Mouse (Mus musculus) heart, embryonic 12.5 days (tissue): ENCODE measurements at regions not wholly inside any gene's neighbourhood (a gene's known extent, or its start where the extent isn't known, plus 50 kb on each side); places are given as distances from the start of the nearest gene placed in this dataset.

Experiments used
- ATAC-seq: fragments of 200-750 bp; cut with Nextera tagmentation; 2 replicates; pipeline ENCODE4 v1.8.0; 2017; ENCODE audit warnings: moderate TSS enrichment, moderate library complexity; ENCODE audit not compliant: insufficient number of reproducible peaks, low FRiP score
- H3K27ac ChIP-seq: fragments of 300-500 bp; sonication (generic); 2 replicates; pipeline ENCODE4 v1.5.1; 2016; ENCODE audit warnings: mild to moderate bottlenecking, moderate library complexity; ENCODE audit not compliant: poor library complexity, severe bottlenecking
- H3K27me3 ChIP-seq: fragments of 300-500 bp; sonication (generic); replicated peaks from 2 replicates; pipeline ENCODE4 v1.6.1; 2016; ENCODE audit warnings: mild to moderate bottlenecking, moderate library complexity
- H3K36me3 ChIP-seq: fragments of 300-500 bp; sonication (generic); 2 replicates; pipeline ENCODE4 v1.6.1; 2016; ENCODE audit warnings: mild to moderate bottlenecking, moderate library complexity
- H3K4me1 ChIP-seq: fragments of 300-500 bp; sonication (generic); replicated peaks from 2 replicates; pipeline ENCODE4 v1.6.1; 2016; ENCODE audit warnings: mild to moderate bottlenecking
- H3K4me2 ChIP-seq: fragments of 300-500 bp; sonication (generic); 2 replicates; pipeline ENCODE4 v1.6.1; 2016; ENCODE audit warnings: mild to moderate bottlenecking, moderate library complexity
- H3K4me3 ChIP-seq: fragments of 300-500 bp; sonication (generic); 2 replicates; pipeline ENCODE4 v1.5.1; 2016; ENCODE audit warnings: mild to moderate bottlenecking
- H3K9ac ChIP-seq: fragments of 300-500 bp; sonication (generic); 2 replicates; pipeline ENCODE4 v1.6.1; 2016; ENCODE audit warnings: mild to moderate bottlenecking, moderate library complexity
- H3K9me3 ChIP-seq: fragments of 300-500 bp; sonication (generic); replicated peaks from 2 replicates; pipeline ENCODE4 v1.6.1; 2016; ENCODE audit warnings: mild to moderate bottlenecking, moderate library complexity
- WGBS: fragments of 180-500 bp; shearing (Covaris S2); methylation state at CpG from one replicate; pipeline ENCODE4 v1.1.7; 2016; 5-methylcytosine and 5-hydroxymethylcytosine counted together

DNA sequence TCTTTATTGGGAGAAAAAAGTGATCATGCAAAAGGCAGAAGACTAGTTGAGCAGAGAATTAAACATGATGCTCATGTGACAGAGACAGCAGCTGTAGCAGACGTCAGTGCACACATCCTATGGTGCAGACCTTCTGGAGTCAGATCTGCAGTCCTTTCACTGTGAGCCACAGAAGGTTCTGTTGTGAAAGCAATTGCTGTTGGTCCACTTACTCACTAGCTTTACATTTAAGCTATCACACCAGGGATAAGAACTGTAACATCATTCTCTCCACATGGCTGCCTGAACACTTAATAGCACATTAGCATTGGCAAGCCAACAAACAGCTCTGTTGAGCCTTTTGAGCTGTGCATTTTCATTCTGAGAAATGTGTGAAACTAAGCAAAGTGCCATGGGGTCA, 1509.7 kb upstream of the Flrt2 start:
- Histone ChIP-seq H3K4me1 (no peaks in the 10 kb centered on the region), H3K4me2 (no peak overlapping the region), H3K27me3 (no peaks in the 10 kb centered on the region), H3K9ac (no peak overlapping the region), H3K9me3 (no peaks in the 10 kb centered on the region), H3K4me3 (no peak overlapping the region), H3K36me3 (no peaks in the 10 kb centered on the region), H3K27ac (no peak overlapping the region)
- 47% methylated on average over 1 of the region's 1 CpGs for WGBS
- ATAC-seq: no peak

DNA sequence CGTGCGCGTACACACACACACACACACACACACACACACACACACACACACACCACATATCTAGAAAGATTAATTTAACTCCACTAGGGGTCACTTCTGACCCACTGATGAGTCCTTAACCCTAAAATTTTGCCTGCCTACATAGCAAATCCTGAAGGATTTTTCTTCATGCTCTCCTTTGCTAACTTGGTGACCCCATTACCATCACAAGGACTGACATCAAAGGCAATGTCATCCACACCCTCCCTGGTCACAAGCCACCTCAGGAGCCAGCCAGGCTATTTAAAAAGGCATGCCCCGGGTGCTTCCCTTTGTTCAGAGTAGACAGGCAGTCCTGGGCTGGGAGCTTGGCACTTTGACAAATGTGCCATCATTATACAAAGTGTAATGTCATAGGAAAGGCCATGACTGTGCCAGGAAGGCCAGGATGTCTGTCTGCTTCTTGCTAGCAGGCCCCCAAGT, 1501.4 kb upstream of the Flrt2 start:
- 73% methylated on average over 4 of the region's 4 CpGs for WGBS
- 0 out of 2 replicates have a peak, but pooled peaks cover 4% of the 10 kb centered on the region for H3K4me1 ChIP-seq
- no peak overlapping the region for H3K27ac ChIP-seq
- H3K4me2 ChIP-seq: no peak overlapping the region
- H3K9me3 ChIP-seq: no peaks in the 10 kb centered on the region
- no peak overlapping the region for H3K9ac ChIP-seq
- no peak overlapping the region for H3K4me3 ChIP-seq
- no peaks in the 10 kb centered on the region for H3K36me3 ChIP-seq
- ATAC-seq: peak; percentile 68
- no peaks in the 10 kb centered on the region for H3K27me3 ChIP-seq

DNA sequence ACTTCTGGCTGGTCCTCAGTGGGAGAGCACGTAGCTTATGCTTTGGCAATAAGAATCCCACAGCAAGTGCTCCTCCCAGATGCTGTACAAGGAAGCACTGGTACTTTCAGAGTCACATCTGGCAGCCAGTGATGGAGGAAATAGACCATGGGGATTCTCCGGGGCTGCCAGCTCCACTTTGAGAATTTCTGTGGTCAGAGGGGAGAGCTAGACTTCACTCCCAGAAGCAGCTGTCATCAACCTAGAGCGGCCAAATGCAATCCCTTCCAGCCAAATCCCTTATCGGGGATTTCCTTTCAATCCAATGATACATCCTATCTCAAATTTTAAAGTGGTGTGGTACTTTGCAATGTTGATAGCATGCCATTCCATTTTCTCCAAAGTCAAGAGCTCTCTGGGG, 1474.1 kb upstream of the Flrt2 start:
- peaks cover 3% of the 10 kb centered on the region; the same call in 1 of the 2 replicates for H3K4me1 ChIP-seq
- H3K9me3 ChIP-seq: no peaks in the 10 kb centered on the region
- H3K27me3 ChIP-seq: no peaks in the 10 kb centered on the region
- no peaks in the 10 kb centered on the region for H3K36me3 ChIP-seq
- WGBS: 35% methylated on average over 4 of the region's 4 CpGs
- no peak for ATAC-seq
- H3K27ac ChIP-seq: peak overlapping the region; percentile 38; the same call in 1 of the 2 replicates
- no peak overlapping the region for H3K4me2 ChIP-seq
- H3K9ac ChIP-seq: no peak overlapping the region
- H3K4me3 ChIP-seq: no peak overlapping the region

DNA sequence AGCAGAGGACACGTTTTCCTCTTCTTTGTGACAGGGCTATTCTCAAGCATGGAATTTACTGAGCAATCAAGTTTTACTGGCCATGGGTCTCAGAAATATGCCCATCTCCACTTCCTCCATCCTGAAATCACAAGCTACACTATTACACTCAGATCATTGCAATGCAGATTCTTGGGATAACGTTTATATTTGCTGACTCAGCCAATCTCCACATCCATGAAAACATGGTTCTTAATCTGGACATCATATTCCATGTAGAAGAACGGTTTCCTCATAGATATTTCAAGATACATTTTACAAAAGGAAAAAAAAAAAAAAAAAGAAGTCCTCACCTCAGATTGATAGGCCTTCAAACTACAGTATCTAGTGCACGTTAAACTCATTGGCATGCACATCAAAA, 1462.1 kb upstream of the Flrt2 start:
- no peaks in the 10 kb centered on the region for H3K9me3 ChIP-seq
- no peaks in the 10 kb centered on the region for H3K4me1 ChIP-seq
- H3K4me3 ChIP-seq: no peak overlapping the region
- ATAC-seq: no peak
- H3K36me3 ChIP-seq: no peaks in the 10 kb centered on the region
- no peak overlapping the region for H3K4me2 ChIP-seq
- no peak overlapping the region for H3K9ac ChIP-seq
- H3K27me3 ChIP-seq: no peaks in the 10 kb centered on the region
- H3K27ac ChIP-seq: no peak overlapping the region
- 81% methylated on average over 4 of the region's 4 CpGs for WGBS

DNA sequence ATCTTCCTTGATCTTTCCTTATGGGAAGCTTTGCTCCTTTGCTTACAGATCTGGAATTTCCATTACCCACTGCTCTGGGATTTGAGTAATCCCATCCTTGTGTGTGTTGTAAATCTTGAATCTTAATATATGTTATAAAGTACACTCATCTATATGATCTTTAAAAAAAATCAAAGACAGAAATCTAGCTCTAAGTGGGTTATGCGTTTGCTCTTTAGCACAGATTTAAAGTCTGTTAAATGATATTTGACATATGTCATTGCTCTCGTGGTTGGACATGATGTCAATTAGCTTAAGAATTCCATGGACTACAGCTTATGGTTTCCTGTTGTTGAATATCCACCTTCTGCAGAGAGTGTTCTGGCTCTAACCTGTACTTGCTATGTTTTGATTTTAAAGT, 1446.7 kb upstream of the Flrt2 start:
- H3K27ac ChIP-seq: no peak overlapping the region
- H3K4me1 ChIP-seq: no peaks in the 10 kb centered on the region
- H3K4me3 ChIP-seq: no peak overlapping the region
- 66% methylated on average over 2 of the region's 2 CpGs for WGBS
- H3K36me3 ChIP-seq: no peaks in the 10 kb centered on the region
- no peak overlapping the region for H3K9ac ChIP-seq
- H3K27me3 ChIP-seq: no peaks in the 10 kb centered on the region
- no peak overlapping the region for H3K4me2 ChIP-seq
- no peak for ATAC-seq
- no peaks in the 10 kb centered on the region for H3K9me3 ChIP-seq

DNA sequence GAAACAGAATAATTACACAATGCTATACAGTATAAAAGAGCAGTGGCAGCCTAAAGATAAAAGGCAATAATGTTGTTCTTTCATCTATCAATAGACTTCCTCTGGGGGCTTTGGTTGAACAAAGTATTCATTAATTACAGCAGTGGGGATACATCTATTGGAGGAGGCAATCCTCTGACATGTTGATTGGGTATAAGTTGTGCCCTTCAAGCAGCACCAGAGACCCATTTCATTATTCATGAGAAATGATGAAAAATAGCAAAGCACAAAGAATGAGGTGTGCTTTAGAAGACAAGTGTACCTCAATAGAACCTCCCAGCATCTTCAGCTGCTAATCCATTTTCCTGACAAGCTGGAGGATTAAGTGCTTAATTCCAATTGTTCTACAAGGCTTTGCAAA, 1444.7 kb upstream of the Flrt2 start:
- Histone ChIP-seq H3K9ac (no peak overlapping the region), H3K27me3 (no peaks in the 10 kb centered on the region), H3K4me2 (no peak overlapping the region), H3K4me3 (no peak overlapping the region), H3K9me3 (no peaks in the 10 kb centered on the region), H3K27ac (no peak overlapping the region), H3K4me1 (no peaks in the 10 kb centered on the region), H3K36me3 (no peaks in the 10 kb centered on the region)
- ATAC-seq: no peak

DNA sequence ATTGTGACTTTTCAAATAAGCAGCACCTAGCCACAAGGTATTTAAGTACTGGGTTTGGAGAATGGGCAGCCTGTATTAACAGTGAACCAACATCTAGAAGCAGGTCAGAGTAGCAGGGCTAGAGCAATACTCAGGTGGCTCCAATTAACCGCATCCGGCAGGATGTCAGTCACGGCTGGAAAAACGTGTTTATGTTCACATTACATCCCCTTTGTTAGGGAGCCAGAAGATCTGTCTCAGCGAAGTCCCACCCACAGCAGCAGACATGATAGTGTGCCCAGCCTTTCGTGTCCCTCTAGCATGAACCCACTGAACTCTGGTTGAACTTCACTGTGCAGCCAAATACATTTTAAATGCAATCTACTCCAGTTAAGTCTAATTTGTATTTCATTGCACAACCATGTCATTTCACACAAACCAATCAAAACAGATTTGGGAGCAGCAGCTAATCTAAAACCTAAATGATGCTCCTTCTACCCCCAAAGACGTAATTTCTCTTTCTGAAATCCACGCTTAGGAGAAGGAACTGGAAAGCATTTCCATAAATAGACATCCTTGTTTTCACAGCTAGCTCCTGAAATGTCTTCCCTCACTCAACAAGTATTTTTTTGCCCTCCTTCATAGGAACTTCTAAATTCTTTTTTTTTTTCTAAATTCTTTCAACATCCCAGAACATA, 1438.9 kb upstream of the Flrt2 start:
- Histone ChIP-seq H3K4me2 (no peak overlapping the region), H3K4me1 (peaks cover 5% of the 10 kb centered on the region; the same call in 1 of the 2 replicates), H3K27ac (no peak overlapping the region), H3K4me3 (no peak overlapping the region), H3K9me3 (no peaks in the 10 kb centered on the region), H3K27me3 (no peaks in the 10 kb centered on the region), H3K9ac (no peak overlapping the region), H3K36me3 (no peaks in the 10 kb centered on the region)
- 36% methylated on average over 8 of the region's 8 CpGs for whole genome bisulfite sequencing
- ATAC-seq: no peak

DNA sequence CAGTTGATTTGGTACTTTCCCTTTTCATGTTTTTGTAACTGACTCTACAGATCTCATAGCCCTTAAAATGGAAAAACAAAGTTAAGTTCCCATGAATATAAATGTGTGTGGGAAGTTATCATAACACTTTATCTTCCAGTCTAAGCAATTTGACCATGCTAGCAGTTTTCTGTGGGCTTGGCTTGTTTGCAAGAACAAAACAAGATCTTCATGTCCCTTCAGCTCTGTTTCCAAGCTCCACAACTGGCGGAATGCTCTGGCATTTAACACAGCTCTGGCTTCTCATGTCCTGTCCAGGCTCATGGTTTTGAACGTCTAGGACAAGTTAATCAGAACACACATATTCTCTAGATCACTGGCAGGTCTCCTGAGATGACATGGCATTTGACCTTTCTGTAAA, 1411.1 kb upstream of the Flrt2 start:
- H3K27me3 ChIP-seq: no peaks in the 10 kb centered on the region
- H3K9me3 ChIP-seq: peaks cover 6% of the 10 kb centered on the region; the same call in 1 of the 2 replicates
- H3K36me3 ChIP-seq: no peaks in the 10 kb centered on the region
- H3K4me2 ChIP-seq: no peak overlapping the region
- H3K4me3 ChIP-seq: no peak overlapping the region
- no peak overlapping the region for H3K27ac ChIP-seq
- WGBS: 40% methylated on average over 2 of the region's 2 CpGs
- no peaks in the 10 kb centered on the region for H3K4me1 ChIP-seq
- no peak overlapping the region for H3K9ac ChIP-seq
- ATAC-seq: no peak

DNA sequence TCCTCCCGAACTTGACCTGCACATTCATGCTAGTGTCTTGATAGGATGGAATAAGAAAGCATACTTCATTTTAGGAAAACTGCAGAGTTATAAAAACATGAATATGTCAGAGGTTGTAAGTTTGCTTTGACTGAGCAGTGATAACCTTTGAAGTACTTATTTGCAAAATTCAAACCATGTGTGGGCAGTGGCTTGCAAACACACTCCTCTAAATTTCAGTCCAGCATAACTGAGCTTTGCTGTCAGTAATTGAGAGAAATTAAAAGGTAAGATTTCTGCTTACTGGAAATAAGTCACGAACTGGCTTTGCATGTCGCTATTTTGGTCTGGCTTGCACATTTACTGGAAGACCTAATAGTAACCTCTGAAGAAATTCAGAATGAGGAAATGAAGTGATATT, 1409.1 kb upstream of the Flrt2 start:
- no peak overlapping the region for H3K9ac ChIP-seq
- H3K27ac ChIP-seq: no peak overlapping the region
- H3K9me3 ChIP-seq: no peaks in the 10 kb centered on the region
- no peak overlapping the region for H3K4me3 ChIP-seq
- WGBS: 80% methylated on average over 3 of the region's 3 CpGs
- no peak for ATAC-seq
- H3K4me1 ChIP-seq: no peaks in the 10 kb centered on the region
- H3K36me3 ChIP-seq: no peaks in the 10 kb centered on the region
- H3K27me3 ChIP-seq: no peaks in the 10 kb centered on the region
- no peak overlapping the region for H3K4me2 ChIP-seq

DNA sequence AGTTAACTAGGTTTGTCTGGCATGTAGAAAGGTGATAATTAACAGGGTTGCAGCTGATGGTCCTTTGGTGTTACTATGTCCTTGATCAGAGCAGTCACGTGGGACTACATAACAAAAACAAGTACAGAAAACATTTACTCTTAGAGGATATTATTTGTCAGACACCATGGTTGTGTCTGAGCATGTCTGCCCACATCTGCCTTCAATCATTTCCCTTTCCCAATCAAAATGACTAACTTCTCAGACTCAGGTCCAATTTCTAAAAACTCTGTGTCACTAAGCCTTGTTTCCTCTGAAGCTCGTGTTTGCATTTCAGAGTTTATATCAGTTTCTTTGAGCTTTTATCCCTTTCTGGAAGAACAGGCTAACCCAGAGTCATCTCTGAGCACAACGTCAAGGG, 1408.5 kb upstream of the Flrt2 start:
- Histone ChIP-seq H3K27ac (no peak overlapping the region), H3K9ac (no peak overlapping the region), H3K27me3 (no peaks in the 10 kb centered on the region), H3K4me2 (no peak overlapping the region), H3K36me3 (no peaks in the 10 kb centered on the region), H3K4me3 (no peak overlapping the region), H3K4me1 (no peaks in the 10 kb centered on the region), H3K9me3 (no peaks in the 10 kb centered on the region)
- WGBS: 65% methylated on average over 3 of the region's 3 CpGs
- ATAC-seq: no peak

DNA sequence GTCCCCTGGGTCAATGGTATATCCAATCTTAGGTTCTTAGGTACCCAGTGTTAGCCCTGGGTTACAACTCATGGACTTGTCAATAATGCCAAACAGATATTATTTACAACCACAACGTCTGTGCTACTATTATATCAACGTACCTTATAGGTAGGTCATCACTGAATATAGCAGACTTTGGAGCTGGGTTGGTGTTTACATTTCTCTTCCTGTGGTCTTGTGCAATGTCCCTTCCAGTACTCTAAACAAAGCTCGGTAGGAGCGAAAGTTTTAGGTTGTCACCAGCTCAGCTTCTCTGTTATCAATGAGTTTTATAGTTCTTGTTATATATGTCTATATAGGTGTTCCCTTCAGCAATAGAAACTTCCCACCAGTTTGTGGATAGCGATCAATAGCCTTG, 1394.2 kb upstream of the Flrt2 start:
- Histone ChIP-seq H3K9ac (no peak overlapping the region), H3K9me3 (no peaks in the 10 kb centered on the region), H3K27me3 (no peaks in the 10 kb centered on the region), H3K36me3 (no peaks in the 10 kb centered on the region), H3K4me2 (no peak overlapping the region), H3K27ac (no peak overlapping the region), H3K4me1 (no peaks in the 10 kb centered on the region), H3K4me3 (no peak overlapping the region)
- 80% methylated on average over 5 of the region's 5 CpGs for WGBS
- no peak for ATAC-seq

DNA sequence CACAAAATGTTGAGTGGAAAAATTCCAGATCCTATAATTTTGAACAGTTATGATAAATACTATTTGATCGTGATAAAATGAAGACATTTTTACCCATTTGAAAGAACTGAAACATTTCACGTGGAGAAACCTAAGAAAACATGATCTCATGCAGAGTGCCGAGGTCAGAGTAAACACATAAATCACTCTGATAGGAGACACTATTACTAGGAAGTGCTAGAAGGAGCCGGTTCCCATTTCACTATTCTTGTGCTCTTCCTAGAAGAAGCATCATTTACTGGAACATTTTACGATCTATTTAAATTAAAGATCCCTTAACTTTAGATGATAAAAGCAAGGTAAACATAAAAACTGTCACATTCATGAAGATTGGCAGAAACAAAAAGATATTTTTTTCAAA, 1359.7 kb upstream of the Flrt2 start:
- no peak overlapping the region for H3K9ac ChIP-seq
- no peak for ATAC-seq

More for the DNA sequence above, 1359.7 kb upstream of the Flrt2 start:
- Histone ChIP-seq H3K4me1 (peaks cover 7% of the 10 kb centered on the region), H3K27me3 (no peaks in the 10 kb centered on the region), H3K4me2 (no peak overlapping the region), H3K9me3 (no peaks in the 10 kb centered on the region), H3K27ac (no peak overlapping the region), H3K36me3 (no peaks in the 10 kb centered on the region), H3K4me3 (no peak overlapping the region)
- WGBS: 66% methylated on average over 5 of the region's 5 CpGs
